Mouse (Mus musculus) bone marrow macrophage, adult 2 months (primary cell): ENCODE data around the gene Nf1.

Experiments used
- CTCF ChIP-seq: IDR thresholded peaks from 2 replicates; pipeline ENCODE4 v1.5.1; 2012; ENCODE audit warnings: low read depth, mild to moderate bottlenecking, low read length, moderate library complexity
- POLR2A ChIP-seq: IDR thresholded peaks from 2 replicates; pipeline ENCODE4 v1.6.1; 2012; ENCODE audit warnings: mild to moderate bottlenecking, low read depth, low read length, borderline replicate concordance

DNA sequence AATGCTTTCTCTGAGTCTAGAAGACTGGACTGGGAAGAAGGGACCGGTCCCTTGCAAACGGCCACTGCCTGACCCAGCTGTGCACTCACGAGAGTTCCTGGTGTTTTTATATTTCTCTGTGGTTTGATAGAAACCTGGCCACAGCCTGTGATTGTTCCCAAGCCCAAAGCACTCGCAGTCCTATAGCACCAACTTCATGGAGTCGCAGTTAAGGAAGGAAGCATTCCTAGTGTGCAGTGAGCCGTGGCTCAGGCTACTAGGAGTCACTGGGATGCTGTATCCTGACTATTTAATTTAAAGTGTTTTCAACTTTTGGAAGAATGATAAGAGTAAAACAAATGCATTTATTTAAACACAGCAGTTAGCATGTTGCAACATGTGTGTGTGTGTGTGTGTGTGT is 291.0 kb downstream of the Nf1 start:
- TF ChIP-seq CTCF (no peak), POLR2A (no peak)
